Mouse (Mus musculus) erythroblast, embryonic 14.5 days (primary cell): ENCODE measurements around the gene Ofd1.

Experiments used
- GATA1 ChIP-seq: IDR thresholded peaks from 2 replicates; pipeline ENCODE4 v1.6.1; 2012; ENCODE audit warnings: low read length, inconsistent platforms, mixed read lengths
- TAL1 ChIP-seq: IDR thresholded peaks from 3 replicates; pipeline ENCODE4 v1.6.1; 2012; ENCODE audit warnings: low read length, inconsistent platforms, mixed read lengths

GRCm38 (mm10) chrX:166376681-166377328 is 63.7 kb downstream of the Ofd1 start:
- TF ChIP-seq GATA1 (no peak), TAL1 (no peak)
